ENCODE assay signal across 34 mouse cellular contexts in the genomic region with DNA sequence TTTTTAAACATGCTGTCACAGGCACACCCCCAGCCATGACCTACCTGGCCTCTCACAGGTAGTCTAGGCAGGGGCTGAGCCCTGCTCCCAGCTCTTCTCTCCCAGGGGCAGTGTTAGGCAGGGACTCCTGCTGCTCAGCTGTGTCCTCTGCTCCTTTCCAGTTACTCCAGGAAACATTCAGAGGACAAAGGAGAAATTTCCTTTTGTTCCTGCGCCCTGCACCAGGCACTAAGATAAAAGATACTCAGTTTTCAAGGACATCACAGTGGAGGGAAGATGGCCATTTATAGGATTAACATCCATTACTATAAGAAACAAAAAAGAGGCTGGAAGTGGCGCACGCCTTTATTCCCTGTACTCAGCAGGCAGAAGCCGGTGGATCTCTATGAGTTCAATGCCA. TPM values are rescaled to one million over a fixed set of nuclear protein-coding genes. Genes with fewer than 3 reads are reported as not detected.
"Had no signal": no experiment of that assay in that cellular context is flagged by ENCODE, and none has a peak within 500 bp of the region (broad histone marks: within the 10 kb centered on the region; RNA-seq: fewer than 3 reads in every experiment).

No protein-coding gene starts in this region.

- DNase-seq: gastrocnemius, postnatal 14 days; gastrocnemius, postnatal 36 days; heart, adult 11 months; heart, adult 2 months; heart, postnatal 4 days; kidney, adult 2 months; kidney, adult 9 months; kidney, postnatal 14 days; kidney, postnatal 36 days; layer of hippocampus, postnatal 36 days; left cerebral cortex, postnatal 4 days had no signal

- H3K36me3 ChIP-seq: heart, embryonic 13.5 days; heart, embryonic 15.5 days; hindbrain, embryonic 12.5 days; intestine, embryonic 15.5 days; limb, embryonic 13.5 days; limb, embryonic 15.5 days had no signal

- H3K4me3 ChIP-seq: heart, adult 2 months; heart, embryonic 13.5 days; heart, embryonic 15.5 days; hindbrain, embryonic 10.5 days; hindbrain, embryonic 12.5 days; intestine, embryonic 15.5 days; kidney, embryonic 15.5 days; limb, embryonic 13.5 days; limb, embryonic 15.5 days; liver, embryonic 12.5 days had no signal

- H3K27ac ChIP-seq: heart, adult 2 months; heart, embryonic 13.5 days; heart, embryonic 15.5 days; hindbrain, embryonic 10.5 days; hindbrain, embryonic 12.5 days; hindbrain, embryonic 14.5 days; intestine, embryonic 15.5 days; kidney, embryonic 15.5 days; kidney, postnatal 0 days; limb, embryonic 13.5 days; limb, embryonic 15.5 days; liver, embryonic 12.5 days; liver, embryonic 14.5 days had no signal

- H3K9me3 ChIP-seq: heart, embryonic 13.5 days; heart, embryonic 15.5 days; hindbrain, embryonic 10.5 days; hindbrain, embryonic 12.5 days; intestine, embryonic 15.5 days; kidney, embryonic 15.5 days; limb, embryonic 13.5 days; limb, embryonic 15.5 days; liver, embryonic 12.5 days had no signal

- H3K27me3 ChIP-seq: heart, embryonic 13.5 days; heart, embryonic 15.5 days; hindbrain, embryonic 12.5 days; intestine, embryonic 15.5 days; kidney, embryonic 15.5 days; limb, embryonic 13.5 days; limb, embryonic 15.5 days; liver, embryonic 12.5 days had no signal

RNA-seq across cellular contexts. Expression of gene Gm49373, which starts 23.1 kb away (rescaled TPM):
- polyA plus RNA-seq: inflammation-experienced regulatory T-cells, adult 6 months had no signal

RNA-seq across cellular contexts. Expression of gene Zglp1, which starts 29.1 kb away (rescaled TPM):
- total RNA-seq: gastrocnemius, adult 18-20 months; gastrocnemius, adult 8-10 months; gastrocnemius, postnatal 14 days; gastrocnemius, postnatal 36 days; heart, adult 2 months; heart, postnatal 25 days; heart, postnatal 4 days; layer of hippocampus, adult 18-20 months; layer of hippocampus, postnatal 36 days; left cerebral cortex, adult 18-20 months; left cerebral cortex, postnatal 4 days; liver, adult 2 months had no signal
- polyA plus RNA-seq: gonadal fat pad, adult 2 months; heart, adult 2 months; heart, embryonic 15.5 days; heart, postnatal 0 days; hindbrain, embryonic 12.5 days; intestine, postnatal 0 days; kidney, adult 2 months; limb, embryonic 15.5 days; liver, embryonic 16.5 days had no signal
